In the genomic region with DNA sequence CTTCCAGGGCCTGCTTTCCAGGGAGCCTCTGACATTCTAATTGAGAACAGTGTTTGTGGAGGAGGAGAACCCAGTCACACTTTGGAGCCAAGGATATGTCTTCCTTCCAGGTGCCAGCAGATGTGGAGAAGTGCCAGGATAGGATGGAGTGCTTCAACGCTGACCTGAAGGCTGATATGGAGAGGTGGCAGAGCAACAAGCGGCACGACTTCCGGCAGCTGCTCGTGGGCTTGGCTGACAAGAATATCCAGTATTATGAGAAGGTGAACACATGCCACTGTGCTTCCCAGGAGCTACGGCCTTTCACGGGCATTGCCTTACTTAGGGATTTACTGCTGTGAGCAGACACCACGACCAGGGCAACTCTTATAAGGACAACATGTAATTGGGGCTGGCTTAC, we compare ENCODE assay signal across 36 mouse cellular contexts. TPM values are rescaled to one million over a fixed set of nuclear protein-coding genes. Genes with fewer than 3 reads are reported as not detected.
DNase-seq lines count a peak whose midpoint lies in the region; ATAC-seq and TF ChIP-seq lines count a peak whose summit lies in the region.
"Had no signal": no experiment of that assay in that cellular context is flagged by ENCODE, and none has a peak within 500 bp of the region (broad histone marks: within the 10 kb centered on the region; RNA-seq: fewer than 3 reads in every experiment).

No protein-coding gene starts in this region.

- ATAC-seq in heart, embryonic 12.5 days (ENCODE audit: insufficient number of reproducible peaks, low FRiP score), result no peak
- no peak for ATAC-seq in heart, embryonic 15.5 days (replicated peaks; ENCODE audit: insufficient number of reproducible peaks, insufficient read depth, low FRiP score, low read depth)
- no peak for ATAC-seq in heart, postnatal 0 days (ENCODE audit: insufficient read depth, low read depth)
- no peak for ATAC-seq in frontal cortex, adult (ENCODE audit: low TSS enrichment)
- ATAC-seq: activated CD4-positive, CD25-positive, alpha-beta regulatory T cell, adult 4 months; CD4-positive, CD25-positive, alpha-beta regulatory T cell, adult 4 months; forebrain, embryonic 15.5 days; hindbrain, postnatal 0 days; inflammation-experienced regulatory T-cells, adult 6 months; intestine, embryonic 16.5 days had no signal

- peaks cover 18% of the 10 kb centered on the region for H3K36me3 ChIP-seq in heart, embryonic 12.5 days
- H3K36me3 ChIP-seq in heart, embryonic 15.5 days, result no peaks in the 10 kb centered on the region
- peaks cover 85% of the 10 kb centered on the region for H3K36me3 ChIP-seq in E14TG2a.4 (ENCODE audit: insufficient read depth, low read length)
- peaks cover 25% of the 10 kb centered on the region for H3K36me3 ChIP-seq in heart, postnatal 0 days (replicated peaks; ENCODE audit: control insufficient read depth, insufficient read depth, low read length)
- 0 out of 2 replicates have a peak, but pooled peaks cover 3% of the 10 kb centered on the region for H3K36me3 ChIP-seq in thymus, adult 2 months (ENCODE audit: control insufficient read depth, insufficient read depth, low read length)
- H3K36me3 ChIP-seq: forebrain, embryonic 15.5 days had no signal

- intact Hi-C loops in heart, postnatal 10 days (cut with DNase I), result no loop called here
- intact Hi-C loops in heart, postnatal 36 days (cut with DNase I), result no loop called here

- TF ChIP-seq EP300 in heart, postnatal 0 days (IDR thresholded peaks at IDR 0.05; ENCODE audit: low read depth), result no peak

- H3K27ac ChIP-seq in heart, embryonic 12.5 days (ENCODE audit: poor library complexity, severe bottlenecking), result peak overlapping the region; percentile 10; the same call in 1 of the 2 replicates
- peak overlapping the region; percentile 61 for H3K27ac ChIP-seq in heart, embryonic 15.5 days
- H3K27ac ChIP-seq in heart, postnatal 0 days (ENCODE audit: low read depth), result peak overlapping the region; percentile 69
- no peak overlapping the region for H3K27ac ChIP-seq in thymus, adult 2 months (ENCODE audit: control insufficient read depth, insufficient read depth, low read length)
- H3K27ac ChIP-seq: embryonic facial prominence, embryonic 10.5 days; embryonic facial prominence, embryonic 13.5 days; forebrain, embryonic 12.5 days; forebrain, embryonic 15.5 days; gastrocnemius, adult 2 months; hindbrain, embryonic 10.5 days; hindbrain, embryonic 13.5 days; hindbrain, postnatal 0 days had no signal

- no peak overlapping the region for H3K9ac ChIP-seq in heart, embryonic 12.5 days
- no peak overlapping the region for H3K9ac ChIP-seq in heart, embryonic 15.5 days
- H3K9ac ChIP-seq in heart, postnatal 0 days (replicated peaks; ENCODE audit: low read depth, low read length), result no peak overlapping the region
- H3K9ac ChIP-seq: embryonic facial prominence, embryonic 13.5 days; forebrain, embryonic 12.5 days; forebrain, embryonic 15.5 days; hindbrain, embryonic 13.5 days had no signal

- H3K27me3 ChIP-seq in heart, embryonic 12.5 days (replicated peaks), result no peaks in the 10 kb centered on the region
- no peaks in the 10 kb centered on the region for H3K27me3 ChIP-seq in heart, embryonic 15.5 days
- no peaks in the 10 kb centered on the region for H3K27me3 ChIP-seq in E14TG2a.4 (ENCODE audit: insufficient read depth, low read length)
- no peaks in the 10 kb centered on the region for H3K27me3 ChIP-seq in heart, postnatal 0 days (ENCODE audit: control insufficient read depth, insufficient read depth, low read length)
- no peaks in the 10 kb centered on the region for H3K27me3 ChIP-seq in thymus, adult 2 months (ENCODE audit: control insufficient read depth, insufficient read depth, low read length)
- H3K27me3 ChIP-seq: embryonic facial prominence, embryonic 13.5 days; forebrain, embryonic 12.5 days; forebrain, embryonic 15.5 days; hindbrain, embryonic 13.5 days had no signal

- DNase-seq in heart, postnatal 10 days, result no peak
- DNase-seq in heart, postnatal 36 days, result no peak
- DNase-seq in heart, postnatal 0 days (ENCODE audit: low spot score), result peak; percentile 51
- DNase-seq in thymus, adult 2 months, result no peak
- DNase-seq: adrenal gland, adult 8-10 months; adrenal gland, postnatal 25 days; cerebellum, adult 11-12 months; cerebellum, adult 8-10 months; cerebellum, postnatal 10 days; cerebellum, postnatal 36 days; embryo, embryonic 11 days; gastrocnemius, adult 2 months; gastrocnemius, postnatal 14 days; kidney, adult 18-20 months; kidney, adult 9 months had no signal

- no peak overlapping the region for H3K4me3 ChIP-seq in heart, embryonic 12.5 days
- no peak overlapping the region for H3K4me3 ChIP-seq in heart, embryonic 15.5 days
- H3K4me3 ChIP-seq in E14TG2a.4 (replicated peaks; ENCODE audit: low read length), result peak overlapping the region; percentile 52; the same call in 1 of the 2 replicates
- no peak overlapping the region for H3K4me3 ChIP-seq in heart, postnatal 0 days (ENCODE audit: low read depth, low read length)
- H3K4me3 ChIP-seq in thymus, adult 2 months (ENCODE audit: control insufficient read depth, insufficient read depth, low read length), result no peak overlapping the region
- H3K4me3 ChIP-seq: embryonic facial prominence, embryonic 10.5 days; embryonic facial prominence, embryonic 13.5 days; erythroblast, embryonic 14.5 days; forebrain, embryonic 12.5 days; forebrain, embryonic 15.5 days; gastrocnemius, adult 2 months; hindbrain, embryonic 10.5 days; hindbrain, embryonic 13.5 days had no signal

- peaks cover 44% of the 10 kb centered on the region for H3K4me1 ChIP-seq in heart, embryonic 12.5 days (replicated peaks)
- H3K4me1 ChIP-seq in heart, embryonic 15.5 days (replicated peaks), result peaks cover 57% of the 10 kb centered on the region
- H3K4me1 ChIP-seq in E14TG2a.4 (replicated peaks; ENCODE audit: low read depth, low read length), result peaks cover 83% of the 10 kb centered on the region
- peaks cover 48% of the 10 kb centered on the region for H3K4me1 ChIP-seq in heart, postnatal 0 days (ENCODE audit: control insufficient read depth, insufficient read depth)
- H3K4me1 ChIP-seq in thymus, adult 2 months (replicated peaks; ENCODE audit: control insufficient read depth, insufficient read depth, low read length), result peaks cover 33% of the 10 kb centered on the region
- H3K4me1 ChIP-seq: forebrain, embryonic 12.5 days; forebrain, embryonic 15.5 days; hindbrain, embryonic 10.5 days; hindbrain, embryonic 13.5 days had no signal

- 71% methylated on average over 8 of the region's 8 CpGs for WGBS in heart, embryonic 12.5 days
- 62% methylated on average over 8 of the region's 8 CpGs for WGBS in heart, embryonic 15.5 days
- 54% methylated on average over 8 of the region's 8 CpGs for WGBS in heart, postnatal 0 days
- 94% methylated on average over 8 of the region's 8 CpGs for WGBS in thymus, adult 2 months

- no peaks in the 10 kb centered on the region for H3K9me3 ChIP-seq in heart, embryonic 12.5 days (replicated peaks)
- H3K9me3 ChIP-seq in heart, embryonic 15.5 days (replicated peaks), result no peaks in the 10 kb centered on the region
- H3K9me3 ChIP-seq in E14TG2a.4 (ENCODE audit: low read length), result no peaks in the 10 kb centered on the region
- H3K9me3 ChIP-seq in heart, postnatal 0 days (replicated peaks; ENCODE audit: control insufficient read depth, low read length), result no peaks in the 10 kb centered on the region
- H3K9me3 ChIP-seq: embryonic facial prominence, embryonic 10.5 days; embryonic facial prominence, embryonic 13.5 days; forebrain, embryonic 12.5 days; forebrain, embryonic 15.5 days; hindbrain, embryonic 10.5 days; hindbrain, embryonic 13.5 days had no signal

- no peak for TF ChIP-seq POLR2A in thymus, adult 2 months (IDR thresholded peaks at IDR 0.05; ENCODE audit: control insufficient read depth, extremely low read depth, insufficient read depth, low read length, poor library complexity)

- H3K4me2 ChIP-seq in heart, embryonic 12.5 days, result no peak overlapping the region
- H3K4me2 ChIP-seq in heart, embryonic 15.5 days, result no peak overlapping the region
- H3K4me2 ChIP-seq in heart, postnatal 0 days (ENCODE audit: low read depth, low read length), result no peak overlapping the region
- H3K4me2 ChIP-seq: embryonic facial prominence, embryonic 13.5 days; forebrain, embryonic 12.5 days; forebrain, embryonic 15.5 days; hindbrain, embryonic 13.5 days had no signal

- no peak for TF ChIP-seq CTCF in E14TG2a.4 (conservative IDR thresholded peaks at IDR 0.05; ENCODE audit: low read length)
- no peak for TF ChIP-seq CTCF in heart, postnatal 0 days (IDR thresholded peaks at IDR 0.05; ENCODE audit: low read depth)
- no peak for TF ChIP-seq CTCF in thymus, adult 2 months (IDR thresholded peaks at IDR 0.05; ENCODE audit: borderline replicate concordance, control insufficient read depth, extremely low read depth, insufficient read depth, low read length, poor library complexity)

RNA-seq across cellular contexts. Expression of a gene that starts 20.4 kb away (rescaled TPM):
- polyA plus RNA-seq in heart, embryonic 12.5 days (2016; fragmentation: Nextera tagmentation; extraction: Ambion mirVana), result 0.09 TPM in 1 of 2 replicates, not detected in the other
- total RNA-seq in heart, postnatal 10 days (2021), result under 1 TPM; 0.12 to 0.37 TPM
- polyA plus RNA-seq in heart, embryonic 15.5 days (2015; fragmentation: Nextera tagmentation; extraction: Ambion mirVana), result 1.2 and 14.3 TPM in 2 replicates
- total RNA-seq in heart, postnatal 36 days (2021), result under 1 TPM in 1 of 2 experiments, not detected in 1; 0.16 TPM
- 0.35 and 2.5 TPM in 2 replicates for total RNA-seq in heart, postnatal 0 days (2014; rRNA removed; ENCODE audit: low replicate concordance)
- 0.10 and 0.14 TPM in 2 replicates for polyA plus RNA-seq in heart, postnatal 0 days (2015; fragmentation: Nextera tagmentation; extraction: Ambion mirVana)
- polyA plus RNA-seq in thymus, adult 2 months (2012; rRNA removed), result 19.4 and 28.3 TPM in 2 replicates
- total RNA-seq: adrenal gland, adult 8-10 months; adrenal gland, postnatal 25 days; ES-E14; gastrocnemius, adult 2 months; gastrocnemius, postnatal 14 days; gastrocnemius, postnatal 4 days; hindbrain, postnatal 0 days had no signal
- polyA plus RNA-seq: brain, embryonic 14.5 days; C2C12; cortical plate, adult 2 months; erythroblast, embryonic 14.5 days; forebrain, embryonic 12.5 days; hindbrain, embryonic 10.5 days; intestine, embryonic 16.5 days had no signal
